Comparison of ENCODE assay signal across 22 mouse cellular contexts in genomic region chr12:87379496-87379895, GRCm38 (mm10).
"Had no signal": no experiment of that assay in that cellular context is flagged by ENCODE, and none has a peak within 500 bp of the region (broad histone marks: within the 10 kb centered on the region; RNA-seq: fewer than 3 reads in every experiment).

No protein-coding gene starts in this region.

- H3K9me3 ChIP-seq: heart, embryonic 13.5 days; heart, embryonic 15.5 days; hindbrain, embryonic 13.5 days; hindbrain, embryonic 15.5 days; intestine, embryonic 15.5 days; limb, embryonic 10.5 days; limb, embryonic 12.5 days had no signal

- H3K4me3 ChIP-seq: heart, embryonic 13.5 days; heart, embryonic 15.5 days; hindbrain, embryonic 13.5 days; hindbrain, embryonic 15.5 days; intestine, embryonic 15.5 days; layer of hippocampus, adult 2 months; limb, embryonic 10.5 days; limb, embryonic 12.5 days had no signal

- H3K27me3 ChIP-seq: heart, embryonic 13.5 days; heart, embryonic 15.5 days; hindbrain, embryonic 13.5 days; hindbrain, embryonic 15.5 days; intestine, embryonic 15.5 days; limb, embryonic 12.5 days had no signal

- ATAC-seq: inflammation-experienced regulatory T-cells, adult 6 months; intestine, embryonic 15.5 days; intestine, postnatal 0 days had no signal

- H3K36me3 ChIP-seq: heart, embryonic 13.5 days; heart, embryonic 15.5 days; hindbrain, embryonic 13.5 days; hindbrain, embryonic 15.5 days; intestine, embryonic 15.5 days; limb, embryonic 10.5 days; limb, embryonic 12.5 days had no signal

- H3K27ac ChIP-seq: heart, embryonic 13.5 days; heart, embryonic 15.5 days; hindbrain, embryonic 13.5 days; hindbrain, embryonic 15.5 days; intestine, embryonic 15.5 days; layer of hippocampus, adult 2 months; limb, embryonic 10.5 days; limb, embryonic 12.5 days; liver, embryonic 14.5 days had no signal

- H3K4me1 ChIP-seq: hindbrain, embryonic 15.5 days; intestine, embryonic 15.5 days had no signal

- DNase-seq: gastrocnemius, postnatal 14 days; gastrocnemius, postnatal 36 days; heart, adult 18-20 months; heart, postnatal 14 days; heart, postnatal 36 days; kidney, adult 18-20 months; kidney, adult 8-10 months; kidney, postnatal 10 days; kidney, postnatal 25 days; kidney, postnatal 4 days had no signal

- H3K9ac ChIP-seq: heart, embryonic 13.5 days; heart, embryonic 15.5 days; hindbrain, embryonic 13.5 days; hindbrain, embryonic 15.5 days; intestine, embryonic 15.5 days; limb, embryonic 12.5 days; liver, embryonic 14.5 days had no signal

- H3K4me2 ChIP-seq: heart, embryonic 11.5 days; heart, embryonic 13.5 days; heart, embryonic 15.5 days; hindbrain, embryonic 13.5 days; hindbrain, embryonic 15.5 days; intestine, embryonic 15.5 days; limb, embryonic 12.5 days had no signal
